Mouse (Mus musculus): ENCODE measurements around the gene Hist1h2bj.

Hist1h2bj gene

DNA sequence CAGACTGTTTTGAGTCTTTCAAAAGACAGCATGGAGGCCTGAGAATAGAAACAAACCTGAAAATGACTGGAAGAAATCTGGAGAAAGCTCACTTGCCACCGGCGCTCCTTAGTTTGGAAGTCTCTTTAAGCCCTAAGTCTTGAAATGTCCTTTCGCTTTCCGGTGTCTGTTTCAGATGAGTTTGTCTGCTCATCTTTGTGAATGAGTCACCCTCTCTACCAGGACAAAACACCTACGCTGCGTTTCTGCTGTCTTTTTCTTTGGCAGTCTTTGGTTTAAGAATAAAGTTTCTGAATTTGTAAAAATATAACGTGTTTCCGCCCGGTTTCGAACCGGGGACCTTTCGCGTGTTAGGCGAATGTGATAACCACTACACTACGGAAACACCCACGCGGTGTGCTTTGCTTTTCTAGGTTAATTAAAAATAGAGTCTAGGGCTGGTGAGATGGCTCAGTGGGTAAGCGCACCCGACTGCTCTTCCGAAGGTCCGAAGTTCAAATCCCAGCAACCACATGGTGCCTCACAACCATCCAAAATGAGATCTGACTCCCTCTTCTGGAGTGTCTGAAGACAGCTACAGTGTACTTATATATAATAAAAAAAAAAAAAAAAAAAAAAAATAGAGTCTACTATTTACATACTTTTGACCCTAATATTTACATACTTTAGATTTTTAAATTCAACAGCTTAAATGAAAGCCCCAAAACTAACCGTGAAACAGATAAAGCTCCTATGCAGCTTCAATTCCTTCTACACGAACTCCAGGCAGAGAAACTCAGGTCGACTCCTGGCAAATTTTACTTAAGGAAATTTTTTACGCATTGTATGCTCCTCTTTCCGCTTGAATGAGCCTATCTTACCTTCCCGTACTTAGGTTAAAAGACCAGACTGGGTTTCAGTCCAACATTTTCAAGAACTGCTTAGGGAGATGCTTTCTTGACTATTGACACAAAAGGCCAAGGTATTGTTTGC, 27.2 kb upstream of the Hist1h2bj start:
- peak; percentile 95 for DNase-seq

- peak; percentile 92 for DNase-seq
Observed at GRCm38 (mm10) chr13:22019934-22020835, 22.8 kb upstream of the Hist1h2bj start.

DNA sequence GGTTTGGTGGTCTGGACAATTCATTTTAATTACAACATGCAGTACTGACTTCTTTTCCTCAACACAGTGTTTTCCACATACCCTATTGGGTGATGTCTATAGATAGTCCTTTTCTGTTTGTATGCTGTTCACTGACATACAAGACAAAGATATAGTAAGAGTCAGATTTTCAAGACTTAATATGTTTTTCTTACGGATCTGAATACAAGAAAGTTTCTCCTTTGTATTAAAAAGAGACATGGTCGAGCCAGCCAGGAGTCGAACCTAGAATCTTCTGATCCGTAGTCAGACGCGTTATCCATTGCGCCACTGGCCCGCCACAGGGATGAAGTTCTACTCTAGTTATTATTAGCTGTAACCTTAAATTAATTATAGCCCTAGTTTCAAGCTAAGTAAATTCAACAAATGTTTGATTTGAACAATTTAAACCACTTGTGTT, 22.1 kb upstream of the Hist1h2bj start:
- peak; percentile 95 for DNase-seq

- peak; percentile 81 for DNase-seq
Observed at GRCm38 (mm10) chr13:22021581-22021980, 21.4 kb upstream of the Hist1h2bj start.

GRCm38 (mm10) chr13:22022241-22022640, 20.8 kb upstream of the Hist1h2bj start:
- peak; percentile 94 for DNase-seq

DNA sequence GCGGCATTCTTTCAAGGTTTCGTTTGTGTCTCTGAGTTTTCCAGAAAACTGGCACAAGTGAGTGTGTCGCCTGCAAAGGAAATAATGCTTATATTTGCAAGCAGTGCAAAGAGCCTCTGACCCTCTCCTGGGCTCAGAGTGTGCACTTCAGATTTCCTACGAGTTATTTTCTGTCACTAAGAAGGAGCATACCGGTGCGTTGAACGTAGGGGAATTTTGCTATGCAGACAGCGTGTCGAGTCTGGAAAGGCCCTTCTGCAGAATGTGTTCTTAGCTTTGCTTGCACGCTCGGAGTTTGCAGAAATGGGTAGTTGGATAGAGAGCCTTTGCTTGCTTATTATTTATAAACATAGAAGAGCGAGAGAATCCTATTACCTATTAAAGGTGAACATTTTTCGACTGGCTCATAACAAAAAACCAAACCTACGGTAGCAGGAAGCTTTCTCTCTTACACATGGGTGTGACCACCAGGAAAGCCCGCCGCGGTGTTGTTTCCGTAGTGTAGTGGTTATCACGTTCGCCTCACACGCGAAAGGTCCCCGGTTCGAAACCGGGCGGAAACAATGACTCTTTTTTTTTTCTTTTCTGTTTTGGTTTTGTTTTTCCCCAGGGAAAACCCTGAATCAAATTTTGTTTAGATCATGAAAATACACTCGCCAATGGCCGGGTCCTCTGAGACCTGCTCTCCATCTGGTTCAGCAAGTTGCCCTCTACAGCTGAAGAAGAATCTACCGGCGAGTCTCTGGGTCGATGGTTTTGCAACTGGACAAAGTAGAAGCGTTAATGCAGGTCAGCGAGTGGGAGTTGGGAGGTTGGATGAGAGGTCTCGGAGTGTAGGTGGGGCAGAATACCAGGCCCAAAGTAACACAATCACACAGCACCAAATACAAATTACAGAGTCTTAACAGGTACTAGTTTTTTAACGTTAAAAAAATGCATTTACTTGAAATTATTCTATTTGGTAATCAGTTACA, 16.7 kb upstream of the Hist1h2bj start:
- peak; percentile 94 for DNase-seq

DNA sequence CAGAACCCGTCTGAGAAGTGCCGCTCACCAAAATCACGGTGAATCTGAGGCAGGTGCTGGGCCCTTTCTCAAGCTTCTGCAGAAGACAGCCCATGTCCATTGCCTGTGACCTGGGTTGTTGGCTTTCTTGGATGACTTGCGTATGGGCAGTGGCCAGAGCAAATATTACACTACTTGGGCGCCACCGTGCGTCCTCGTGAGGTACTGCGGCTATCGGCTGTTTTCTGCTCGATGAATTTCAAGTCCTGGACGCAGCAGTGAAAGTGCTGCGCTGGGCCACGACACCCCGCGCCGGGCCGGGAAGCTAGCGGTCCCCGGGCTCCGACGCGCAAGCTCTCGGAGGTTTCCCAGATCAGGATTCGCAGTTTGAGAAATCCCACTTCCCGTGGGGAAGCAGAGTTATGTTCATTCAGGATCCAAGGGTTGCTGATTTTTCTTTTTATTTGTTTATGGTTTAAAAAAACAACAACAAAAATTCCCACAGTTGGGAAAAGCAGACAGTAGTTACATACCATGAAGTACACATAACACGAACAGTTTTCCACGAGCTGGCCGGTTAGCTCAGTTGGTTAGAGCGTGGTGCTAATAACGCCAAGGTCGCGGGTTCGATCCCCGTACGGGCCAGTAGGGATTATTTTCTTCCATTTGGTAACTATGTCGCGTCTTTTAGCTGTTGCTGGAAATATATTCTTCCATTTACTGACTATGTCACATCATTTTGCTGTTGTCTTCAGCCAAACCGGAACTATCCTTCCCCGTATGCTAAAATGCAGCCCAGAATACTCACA, 14.1 kb upstream of the Hist1h2bj start:
- peak; percentile 99 for DNase-seq

DNA sequence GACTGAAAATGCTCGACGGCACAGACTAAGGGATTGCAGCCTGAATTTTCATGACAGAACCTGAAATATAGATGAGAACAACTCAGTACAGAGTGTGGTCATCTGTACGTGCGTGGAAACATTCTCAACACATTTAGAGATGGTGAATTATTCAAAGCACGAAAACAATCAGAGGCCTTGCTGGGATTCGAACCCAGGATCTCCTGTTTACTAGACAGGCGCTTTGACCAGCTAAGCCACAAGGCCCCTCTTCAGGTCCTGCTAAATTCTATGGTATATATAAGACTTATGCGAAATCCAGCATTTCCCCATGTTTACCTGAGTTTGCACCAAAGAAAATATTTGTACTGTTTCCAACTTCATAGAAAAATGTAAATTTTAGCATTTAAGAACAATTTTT, 13.1 kb upstream of the Hist1h2bj start:
- DNase-seq = peak; percentile 31

DNA sequence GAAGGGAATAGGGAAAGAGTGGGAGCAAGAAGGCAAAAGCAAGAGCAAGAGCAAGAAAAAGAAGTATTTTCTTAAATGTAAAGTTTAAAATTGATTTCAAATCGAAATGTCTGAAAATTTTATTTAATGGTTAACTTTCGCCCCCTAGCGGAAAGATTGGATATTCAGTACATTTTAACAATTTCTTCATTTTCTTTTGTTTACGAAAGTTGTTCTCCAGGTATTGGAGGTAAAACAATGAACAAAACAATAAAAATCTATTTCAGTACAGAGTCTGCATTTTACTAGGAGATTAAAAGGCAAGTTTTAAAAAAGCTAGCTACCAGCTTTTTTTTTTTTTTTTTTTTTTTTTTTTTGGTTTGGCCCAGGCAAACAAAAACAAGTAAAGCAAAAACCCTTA, 12.5 kb upstream of the Hist1h2bj start:
- no peak for DNase-seq

DNA sequence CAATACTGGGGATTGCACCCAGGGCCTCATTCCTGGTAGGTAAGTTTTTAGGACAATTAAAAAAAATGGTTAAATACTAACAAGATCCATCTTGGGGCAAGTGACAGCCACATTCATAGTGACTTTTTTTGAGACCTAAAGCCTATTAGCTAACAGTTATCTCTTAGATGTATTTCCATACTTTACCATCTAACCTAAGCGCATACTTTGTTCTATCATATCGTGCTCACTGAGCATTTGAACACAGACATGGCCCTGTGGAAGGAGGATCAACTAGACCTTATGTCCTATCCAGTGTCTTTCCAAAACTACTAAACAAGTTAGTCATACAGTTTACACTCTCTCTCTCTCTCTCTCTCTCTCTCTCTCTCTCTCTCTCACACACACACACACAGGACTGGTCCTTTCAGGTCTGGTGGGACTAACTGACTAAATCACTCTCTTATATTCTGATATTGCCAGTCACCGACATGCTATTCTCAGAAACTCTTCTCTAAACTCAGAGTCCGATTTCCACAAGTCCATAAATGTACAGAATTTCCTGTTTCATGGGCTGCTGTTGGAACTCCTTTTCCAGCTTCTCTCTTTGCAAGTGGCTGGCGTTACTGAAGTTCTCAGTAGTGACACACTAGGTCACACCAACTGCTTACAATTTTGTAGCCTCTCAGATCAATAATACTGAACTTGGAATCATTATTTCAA, 9.1 kb upstream of the Hist1h2bj start:
- DNase-seq = peak; percentile 61

DNA sequence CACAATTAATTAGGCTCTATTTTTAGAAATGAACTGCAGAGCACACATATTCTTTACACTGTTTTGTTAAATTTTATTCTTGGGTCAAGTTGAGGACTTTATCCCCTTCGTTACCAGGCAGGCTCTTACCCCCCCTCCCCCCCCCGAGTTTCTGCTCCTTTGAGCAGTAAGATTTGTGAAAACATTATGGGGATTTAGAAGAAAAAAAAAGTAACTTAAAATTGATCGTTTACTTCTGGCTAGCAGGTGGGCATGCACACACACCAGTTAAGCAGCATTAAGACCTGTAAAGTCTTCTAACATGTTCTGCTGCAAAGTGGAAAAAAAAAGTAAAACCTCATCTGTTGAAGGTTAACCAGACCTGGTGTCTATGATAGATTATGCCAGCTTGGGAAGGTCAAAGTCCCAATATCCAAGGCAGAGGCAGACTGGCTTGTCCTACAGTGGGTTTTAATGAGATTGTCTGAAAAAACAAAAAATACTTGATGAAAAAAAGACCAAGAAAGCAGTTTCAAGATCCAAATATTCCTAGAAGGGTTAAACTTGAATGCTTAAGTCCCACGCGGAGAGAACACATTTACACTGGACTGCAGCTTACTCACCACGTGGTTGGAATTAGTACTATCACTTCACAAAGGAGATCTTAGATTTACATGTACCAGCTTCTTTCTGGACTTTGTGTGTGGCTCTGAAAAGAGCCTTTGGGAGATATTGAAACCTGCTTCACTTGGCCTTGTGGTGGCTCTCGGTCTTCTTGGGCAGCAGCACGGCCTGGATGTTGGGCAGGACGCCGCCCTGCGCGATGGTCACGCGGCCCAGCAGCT, 8.4 kb upstream of the Hist1h2bj start:
- DNase-seq = no peak

DNA sequence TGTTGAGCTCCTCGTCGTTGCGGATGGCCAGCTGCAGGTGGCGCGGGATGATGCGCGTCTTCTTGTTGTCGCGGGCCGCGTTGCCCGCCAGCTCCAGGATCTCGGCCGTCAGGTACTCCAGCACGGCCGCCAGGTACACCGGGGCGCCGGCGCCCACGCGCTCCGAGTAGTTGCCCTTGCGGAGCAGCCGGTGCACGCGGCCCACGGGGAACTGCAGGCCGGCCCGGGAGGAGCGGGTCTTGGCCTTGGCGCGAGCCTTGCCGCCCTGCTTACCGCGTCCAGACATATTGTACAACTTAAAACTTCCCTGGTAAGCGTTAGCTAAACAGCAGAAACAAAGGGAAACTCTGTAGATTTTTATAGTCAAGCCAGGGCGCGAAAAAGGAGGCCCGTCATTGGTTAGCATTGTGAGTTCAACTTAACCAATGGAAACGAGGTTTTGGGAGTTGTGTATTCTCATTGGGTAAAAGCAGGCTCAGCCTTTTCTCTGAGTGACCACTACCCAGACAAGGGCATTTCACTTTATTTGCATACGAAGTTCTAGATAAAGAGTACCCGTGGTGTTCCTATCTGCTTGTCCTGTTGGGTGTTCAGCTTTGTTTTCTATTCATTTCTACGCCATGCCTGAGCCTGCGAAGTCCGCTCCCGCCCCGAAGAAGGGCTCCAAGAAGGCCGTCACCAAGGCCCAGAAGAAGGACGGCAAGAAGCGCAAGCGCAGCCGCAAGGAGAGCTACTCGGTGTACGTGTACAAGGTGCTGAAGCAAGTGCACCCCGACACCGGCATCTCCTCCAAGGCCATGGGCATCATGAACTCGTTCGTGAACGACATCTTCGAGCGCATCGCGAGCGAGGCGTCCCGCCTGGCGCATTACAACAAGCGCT, 7.5 kb upstream of the Hist1h2bj start, which contains the start of the genes Hist1h2ah and Hist1h2bk:
Hist1h2ah (minus strand) TSS at position 302 of the 882 bp plus-strand sequence.
Hist1h2bk (plus strand) TSS at position 604 of the 882 bp plus-strand sequence.
- peak; percentile 98 for DNase-seq

DNA sequence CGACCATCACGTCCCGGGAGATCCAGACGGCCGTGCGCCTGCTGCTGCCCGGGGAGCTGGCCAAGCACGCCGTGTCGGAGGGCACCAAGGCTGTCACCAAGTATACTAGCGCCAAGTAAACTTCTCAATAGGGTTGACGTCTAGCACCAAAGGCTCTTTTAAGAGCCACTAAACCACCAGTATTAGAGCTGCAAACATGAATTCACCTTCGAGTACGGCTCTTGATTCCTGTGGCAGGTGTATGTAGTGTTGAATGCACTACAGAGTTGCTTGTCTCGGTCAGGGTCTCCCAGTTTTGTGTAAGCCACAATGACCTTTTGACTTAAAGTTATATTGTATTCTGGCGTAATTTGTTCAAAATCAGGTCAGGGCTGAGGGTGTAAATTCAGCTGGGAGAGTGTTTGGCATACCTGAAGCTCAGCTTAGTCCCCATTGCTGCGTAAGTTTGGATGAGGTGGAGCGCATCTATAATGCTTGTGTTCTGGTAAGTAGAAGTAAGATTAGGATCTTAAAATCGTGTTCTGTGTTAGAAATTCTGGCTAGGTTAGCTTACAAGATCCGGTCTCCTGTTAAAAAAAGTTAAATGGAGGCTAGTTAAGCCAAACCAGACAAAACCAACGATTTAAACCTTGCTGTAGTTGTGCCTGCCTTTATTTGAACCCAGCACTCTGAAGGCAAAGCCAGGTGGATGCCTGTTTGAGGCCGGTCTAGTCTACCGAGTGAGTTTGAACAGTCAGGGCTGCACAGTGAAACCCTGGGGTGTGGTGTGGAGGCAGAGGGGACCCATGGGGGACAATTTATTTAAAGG, 6.7 kb upstream of the Hist1h2bj start:
- no peak for DNase-seq

DNA sequence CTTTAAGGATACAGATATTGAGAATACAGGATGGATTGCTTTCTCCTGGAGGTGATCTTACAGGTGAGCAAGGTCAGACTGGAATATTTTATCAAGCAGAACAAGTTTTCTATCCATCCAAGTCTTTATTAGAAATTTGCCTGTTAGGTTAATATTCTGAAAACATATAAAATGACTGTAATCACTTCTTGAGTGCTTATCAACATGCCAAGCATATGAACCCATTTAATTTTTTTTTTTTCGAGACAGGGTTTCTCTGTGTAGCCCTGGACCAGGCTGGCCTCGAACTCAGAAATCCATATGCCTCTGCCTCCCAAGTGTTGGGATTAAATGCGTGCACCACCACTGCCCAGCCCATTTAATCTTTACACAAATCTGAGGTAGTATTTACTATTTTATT, 6.0 kb upstream of the Hist1h2bj start:
- no peak for DNase-seq

DNA sequence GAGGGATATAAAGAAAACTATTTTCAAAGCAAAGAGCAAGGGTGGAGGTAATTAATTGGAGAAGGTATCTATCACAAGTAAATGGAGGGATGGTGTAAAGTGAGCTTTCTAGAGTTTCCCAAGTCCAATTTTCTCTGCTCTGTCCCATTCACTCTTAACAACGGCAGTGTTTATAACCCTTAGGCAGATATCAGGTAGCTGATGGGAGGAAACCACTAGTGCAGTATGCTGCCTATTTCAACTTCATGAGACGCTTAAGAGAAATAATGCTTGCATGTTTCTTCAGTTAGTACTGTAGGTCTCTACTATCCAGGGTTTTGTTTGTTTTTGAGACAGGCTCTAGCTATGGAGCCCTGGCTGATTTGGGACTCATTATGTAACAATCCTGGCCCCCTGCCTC, 5.6 kb upstream of the Hist1h2bj start:
- no peak for DNase-seq

- DNase-seq = no peak
Observed at GRCm38 (mm10) chr13:22039364-22039763, 3.6 kb upstream of the Hist1h2bj start.

DNA sequence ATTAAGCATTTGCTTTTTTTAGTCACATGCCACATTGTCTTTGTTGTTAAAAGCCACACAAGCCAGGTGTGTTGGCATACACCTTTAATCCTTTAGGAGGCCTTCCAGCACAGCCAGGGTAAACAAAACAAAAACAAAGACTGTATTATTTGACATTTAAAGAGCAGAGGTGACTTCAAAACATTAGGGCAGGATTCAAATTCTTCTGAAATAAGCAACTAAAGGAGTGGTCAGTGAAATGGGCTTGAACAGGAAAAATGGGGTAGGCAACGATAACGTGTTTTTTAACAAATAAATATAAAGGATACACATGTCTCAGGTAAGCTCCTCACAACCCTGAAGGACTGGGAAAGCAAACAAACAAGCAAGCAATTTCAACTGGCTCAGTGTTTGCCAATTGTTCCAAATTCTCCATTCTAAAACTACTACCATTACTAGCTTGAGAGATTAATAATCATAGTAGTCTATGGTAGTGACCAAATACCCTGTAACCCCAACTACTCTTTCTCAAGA, 3.0 kb upstream of the Hist1h2bj start:
- no peak for DNase-seq

Data from heart, adult 11 months (tissue).